Mouse (Mus musculus) midbrain, postnatal 0 days (tissue): Measurements from ENCODE around the gene Hist1h4d. TPM values are rescaled to one million over a fixed set of nuclear protein-coding genes. Genes with fewer than 3 reads are reported as not detected.
A peak's percentile ranks its signal among the peaks of the same experiment; 100 is the strongest.

Source experiments
- ATAC-seq: fragments of 200-750 bp; cut with Nextera tagmentation; 2 replicates; pipeline ENCODE4 v1.8.0; 2017; ENCODE audit warnings: moderate number of reproducible peaks, mild to moderate bottlenecking, moderate TSS enrichment, moderate library complexity; ENCODE audit not compliant: low FRiP score
- DNase-seq: peaks from one replicate; pipeline ENCODE4 v3.0.0-alpha.2; 2015; ENCODE audit warnings: low spot score
- H3K27ac ChIP-seq: fragments of 300-500 bp; sonication (generic); 2 replicates; pipeline ENCODE4 v1.5.1; 2014; ENCODE audit warnings: low read depth, mild to moderate bottlenecking, low read length, mixed read lengths
- H3K27me3 ChIP-seq: fragments of 300-500 bp; sonication (generic); 2 replicates; pipeline ENCODE4 v1.6.1; 2014; ENCODE audit warnings: low read length, control low read depth, mixed read lengths; ENCODE audit not compliant: insufficient read depth
- H3K36me3 ChIP-seq: fragments of 300-500 bp; sonication (generic); 2 replicates; pipeline ENCODE4 v1.6.1; 2014; ENCODE audit warnings: low read length, control low read depth, mixed read lengths; ENCODE audit not compliant: insufficient read depth
- H3K4me1 ChIP-seq: fragments of 300-500 bp; sonication (generic); 2 replicates; pipeline ENCODE4 v1.6.1; 2014; ENCODE audit warnings: mild to moderate bottlenecking, control low read depth, antibody characterized with exemption, low read length, mixed read lengths; ENCODE audit not compliant: insufficient read depth
- H3K4me2 ChIP-seq: fragments of 300-500 bp; sonication (generic); 2 replicates; pipeline ENCODE4 v1.6.1; 2014; ENCODE audit warnings: low read depth, mild to moderate bottlenecking, low read length, mixed read lengths; ENCODE audit not compliant: poor library complexity, severe bottlenecking
- H3K4me3 ChIP-seq: fragments of 300-500 bp; sonication (generic); 2 replicates; pipeline ENCODE4 v1.5.1; 2014; ENCODE audit warnings: low read depth, mild to moderate bottlenecking, low read length, moderate library complexity
- H3K9ac ChIP-seq: fragments of 300-500 bp; sonication (generic); replicated peaks from 2 replicates; pipeline ENCODE4 v1.6.1; 2014; ENCODE audit warnings: mild to moderate bottlenecking, low read length, moderate library complexity, mixed read lengths; ENCODE audit not compliant: poor library complexity, severe bottlenecking
- H3K9me3 ChIP-seq: fragments of 300-500 bp; sonication (generic); 2 replicates; pipeline ENCODE4 v1.6.1; 2016; ENCODE audit warnings: low read length, control low read depth
- CTCF ChIP-seq: IDR thresholded peaks from 2 replicates; pipeline ENCODE4 v1.5.1; 2016; ENCODE audit warnings: antibody characterized with exemption, mild to moderate bottlenecking
- WGBS: fragments of 180-500 bp; shearing (Covaris S2); extraction: QIAGEN DNeasy Blood & Tissue Kit; methylation state at CpG from one replicate; pipeline ENCODE4 v1.1.7; 2014; 5-methylcytosine and 5-hydroxymethylcytosine counted together
- polyA plus RNA-seq: library from polyadenylated mRNA; unstranded; fragments of >200 nt; fragmentation: Nextera tagmentation; extraction: Ambion mirVana; gene quantifications from 2 replicates; pipeline ENCODE4 v1.2.1, GENCODE M21; 2015
- total RNA-seq: library from RNA; depleted of rRNA; stranded (reverse); fragments of >200 nt; gene quantifications from 2 replicates; pipeline ENCODE4 v1.2.3, GENCODE M21; 2014

Gene Hist1h4d
- total and polyA plus RNA-seq, 2 experiments from 2014 or later, result 18.0 to 1,141 TPM

DNA sequence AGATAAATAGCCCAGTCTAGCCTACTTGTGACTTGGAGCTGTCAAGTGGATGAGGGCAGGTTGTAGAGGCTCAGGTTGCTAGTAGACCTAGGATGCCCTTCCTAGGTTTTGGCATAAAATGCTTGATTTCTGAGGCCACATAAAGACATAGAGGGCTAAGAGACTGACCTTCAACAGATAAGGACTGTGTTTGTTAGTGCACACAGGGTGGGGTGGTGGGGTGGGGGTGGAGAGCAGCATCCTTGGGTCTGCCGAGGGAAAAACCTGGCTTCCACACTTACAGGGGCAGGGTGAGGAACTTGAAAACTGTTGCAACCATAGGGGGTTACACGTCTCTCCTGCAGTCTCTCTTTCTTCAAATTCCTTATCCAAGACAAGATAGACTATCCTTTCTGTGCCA lies 13.8 kb downstream of the Hist1h4d start:
- Histone ChIP-seq H3K4me3 (no peak overlapping the region), H3K4me1 (no peaks in the 10 kb centered on the region), H3K36me3 (no peaks in the 10 kb centered on the region), H3K4me2 (no peak overlapping the region), H3K9ac (no peak overlapping the region), H3K27ac (no peak overlapping the region), H3K27me3 (no peaks in the 10 kb centered on the region), H3K9me3 (no peaks in the 10 kb centered on the region)
- TF ChIP-seq CTCF, result no peak
- WGBS, result 78% methylated on average over 2 of the region's 2 CpGs
- ATAC-seq (no peak), DNase-seq (no peak)

DNA sequence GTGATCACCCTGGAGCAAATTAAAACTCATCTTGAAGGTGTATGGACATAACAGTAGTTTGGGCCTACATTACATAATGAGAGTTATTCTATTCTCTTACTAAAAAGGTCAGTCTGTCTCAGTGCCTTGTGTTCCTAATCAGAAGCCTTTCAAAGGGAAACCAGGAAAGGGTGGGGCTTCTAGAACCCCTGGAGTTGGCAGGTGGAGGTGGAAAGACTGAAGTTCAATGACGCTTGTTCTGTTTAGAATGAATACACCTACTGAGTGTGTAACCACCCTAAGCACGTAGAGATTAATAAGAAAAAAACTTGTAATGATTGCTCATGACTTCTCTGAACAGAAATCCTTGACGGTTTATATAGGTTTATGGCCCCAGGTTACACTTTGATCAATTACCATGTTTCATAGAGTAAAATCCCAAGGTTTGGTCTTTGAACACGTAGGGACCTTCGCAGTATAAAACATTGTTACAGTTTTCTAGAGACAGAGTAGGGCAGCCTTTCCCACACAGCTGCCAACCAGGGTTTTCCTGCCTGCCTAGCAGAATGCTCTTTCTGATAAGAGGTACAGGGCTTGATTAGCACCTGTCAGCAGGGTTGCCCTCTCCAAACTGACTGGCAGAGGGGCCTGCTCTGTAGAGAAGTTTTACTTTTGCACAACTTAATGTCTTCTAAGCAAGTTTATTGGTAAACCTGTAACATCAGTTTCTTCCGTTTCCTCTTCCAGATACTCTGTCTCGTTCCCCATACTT lies 14.4 kb downstream of the Hist1h4d start:
- no peaks in the 10 kb centered on the region for H3K9me3 ChIP-seq
- H3K27me3 ChIP-seq, result no peaks in the 10 kb centered on the region
- no peak overlapping the region for H3K9ac ChIP-seq
- ATAC-seq (no peak), DNase-seq (no peak)
- no peak overlapping the region for H3K4me2 ChIP-seq
- H3K36me3 ChIP-seq, result no peaks in the 10 kb centered on the region
- no peak for TF ChIP-seq CTCF
- WGBS, result 85% methylated on average over 7 of the region's 7 CpGs
- no peaks in the 10 kb centered on the region for H3K4me1 ChIP-seq
- no peak overlapping the region for H3K4me3 ChIP-seq
- no peak overlapping the region for H3K27ac ChIP-seq

DNA sequence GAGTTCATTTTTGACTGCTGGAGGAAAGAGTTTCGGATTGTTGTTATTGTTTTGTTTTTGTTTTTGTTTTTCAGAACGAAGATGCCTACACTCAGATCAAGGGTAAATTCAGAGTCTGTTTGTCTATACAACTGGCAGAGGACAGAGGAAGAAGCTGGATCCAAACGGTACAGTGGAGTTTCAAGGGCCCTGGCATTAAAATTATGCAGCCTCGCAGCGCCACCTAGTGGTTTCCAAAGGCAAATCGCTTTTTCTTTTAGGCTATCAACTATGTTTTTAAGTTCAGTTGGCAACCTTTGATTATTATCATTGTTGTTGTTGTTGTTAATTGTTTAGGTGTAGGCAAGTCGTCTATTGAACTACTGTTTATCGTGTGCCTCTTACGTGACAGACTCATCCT lies 16.6 kb downstream of the Hist1h4d start:
- ATAC-seq, result no peak
- Histone ChIP-seq H3K27ac (no peak overlapping the region), H3K4me2 (no peak overlapping the region), H3K4me3 (no peak overlapping the region), H3K27me3 (no peaks in the 10 kb centered on the region), H3K36me3 (no peaks in the 10 kb centered on the region), H3K4me1 (no peaks in the 10 kb centered on the region), H3K9ac (no peak overlapping the region), H3K9me3 (no peaks in the 10 kb centered on the region)
- 6% methylated on average over 9 of the region's 9 CpGs for WGBS
- peak; percentile 88 for TF ChIP-seq CTCF
- peak; percentile 79 for DNase-seq

DNA sequence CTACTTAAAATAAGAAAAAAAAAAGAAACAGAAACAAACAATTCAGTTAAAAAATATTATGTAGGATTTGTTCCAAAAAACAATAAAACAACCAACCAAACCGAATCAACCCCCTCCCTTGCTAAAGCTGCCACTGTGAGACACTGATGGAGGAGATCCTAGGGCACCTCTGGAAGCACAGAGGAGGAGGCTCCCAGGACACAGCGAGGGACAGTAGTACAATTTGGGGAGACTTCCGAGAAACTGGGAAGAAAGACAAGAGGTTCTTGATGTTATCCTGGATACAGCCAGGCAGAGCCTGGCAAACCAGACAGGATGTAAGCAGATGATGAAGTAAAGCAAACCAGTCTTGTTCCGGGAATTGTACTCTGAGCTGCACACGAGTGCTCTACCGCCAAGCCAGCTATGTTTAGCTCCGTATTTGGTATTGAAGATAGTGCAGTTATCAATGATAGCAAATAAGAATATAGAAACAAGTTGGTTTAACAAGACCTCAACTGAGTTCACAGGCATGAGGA lies 21.8 kb downstream of the Hist1h4d start:
- 82% methylated on average over 7 of the region's 7 CpGs for WGBS

DNA sequence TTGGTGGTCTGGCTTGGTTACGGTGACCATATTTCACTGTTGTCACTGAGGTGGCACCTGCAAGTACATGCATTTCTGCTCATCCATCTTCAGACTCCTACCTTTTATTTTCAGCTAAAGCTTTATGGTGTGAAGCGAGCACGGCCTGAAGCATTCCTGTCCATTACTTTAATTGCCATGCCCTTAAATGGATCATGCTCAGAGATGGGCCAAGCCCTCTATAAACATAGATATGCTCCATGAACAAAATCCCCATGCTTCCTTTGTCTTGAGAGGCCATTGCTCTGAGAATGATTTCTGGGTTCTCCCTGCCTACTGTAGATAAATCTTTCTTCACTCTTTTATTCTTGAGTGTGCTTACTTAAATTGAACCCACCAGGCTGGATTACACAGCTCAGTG lies 23.1 kb downstream of the Hist1h4d start:
- Histone ChIP-seq H3K36me3 (no peaks in the 10 kb centered on the region), H3K27ac (no peak overlapping the region)
- no peak for DNase-seq

More for the DNA sequence above, 21.8 kb downstream of the Hist1h4d start:
- Histone ChIP-seq H3K4me2 (no peak overlapping the region), H3K9me3 (no peaks in the 10 kb centered on the region), H3K9ac (no peak overlapping the region), H3K4me1 (no peaks in the 10 kb centered on the region), H3K36me3 (no peaks in the 10 kb centered on the region), H3K27me3 (no peaks in the 10 kb centered on the region), H3K4me3 (no peak overlapping the region), H3K27ac (no peak overlapping the region)
- DNase-seq, result no peak
- TF ChIP-seq CTCF, result no peak
- ATAC-seq, result no peak

DNA sequence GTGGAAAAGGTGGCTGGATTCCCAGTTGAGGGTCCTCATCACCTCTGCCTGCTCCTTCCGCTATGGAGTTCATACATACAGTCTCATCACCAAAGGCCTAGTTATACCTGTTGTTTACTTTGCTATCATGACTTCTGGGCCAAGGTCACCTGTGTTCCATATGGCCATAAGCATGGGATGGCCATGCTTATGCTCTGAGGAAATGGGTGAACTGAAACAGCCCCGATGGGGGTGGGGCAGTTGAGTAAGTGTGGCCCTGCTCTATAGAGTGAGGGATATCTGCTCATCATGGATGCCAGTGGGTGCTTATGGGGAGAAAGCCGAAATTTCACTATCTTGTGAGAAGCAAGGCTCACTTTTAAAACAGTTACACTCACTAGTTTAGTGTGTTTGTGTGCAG lies 23.7 kb downstream of the Hist1h4d start:
- Histone ChIP-seq H3K27ac (no peak overlapping the region), H3K36me3 (no peaks in the 10 kb centered on the region), H3K9ac (no peak overlapping the region), H3K4me1 (no peaks in the 10 kb centered on the region), H3K4me2 (no peak overlapping the region), H3K27me3 (no peaks in the 10 kb centered on the region), H3K9me3 (no peaks in the 10 kb centered on the region), H3K4me3 (no peak overlapping the region)
- no peak for DNase-seq
- 92% methylated on average over 3 of the region's 3 CpGs for WGBS
- TF ChIP-seq CTCF, result no peak
- ATAC-seq, result no peak

More for the DNA sequence above, 23.1 kb downstream of the Hist1h4d start:
- Histone ChIP-seq H3K4me3 (no peak overlapping the region), H3K4me1 (no peaks in the 10 kb centered on the region), H3K9me3 (no peaks in the 10 kb centered on the region), H3K27me3 (no peaks in the 10 kb centered on the region), H3K9ac (no peak overlapping the region), H3K4me2 (no peak overlapping the region)
- no peak for TF ChIP-seq CTCF
- WGBS, result 92% methylated on average over 3 of the region's 3 CpGs
- ATAC-seq, result no peak
